Mouse (Mus musculus) liver, embryonic 16.5 days (tissue): Measurements from ENCODE around the gene 4933406M09Rik. TPM values are rescaled to one million over a fixed set of nuclear protein-coding genes. Genes with fewer than 3 reads are reported as not detected.

Experiments
- ATAC-seq: fragments of 200-750 bp; cut with Nextera tagmentation; 2 replicates; pipeline ENCODE4 v1.8.0; 2017; ENCODE audit warnings: low read depth, mild to moderate bottlenecking, moderate number of reproducible peaks, moderate library complexity
- H3K27ac ChIP-seq: fragments of 300-500 bp; sonication (generic); 2 replicates; pipeline ENCODE4 v1.5.1; 2014; ENCODE audit warnings: mild to moderate bottlenecking, low read length
- H3K27me3 ChIP-seq: fragments of 300-500 bp; sonication (generic); 2 replicates; pipeline ENCODE4 v1.6.1; 2014; ENCODE audit warnings: low read depth, low read length, mixed read lengths; ENCODE audit not compliant: control insufficient read depth, insufficient read depth
- H3K36me3 ChIP-seq: fragments of 300-500 bp; sonication (generic); 2 replicates; pipeline ENCODE4 v1.6.1; 2014; ENCODE audit warnings: mild to moderate bottlenecking; ENCODE audit not compliant: control insufficient read depth, insufficient read depth
- H3K4me1 ChIP-seq: fragments of 300-500 bp; sonication (generic); 2 replicates; pipeline ENCODE4 v1.6.1; 2014; ENCODE audit warnings: low read depth, low read length, mixed read lengths; ENCODE audit not compliant: control insufficient read depth
- H3K4me2 ChIP-seq: fragments of 300-500 bp; sonication (generic); 2 replicates; pipeline ENCODE4 v1.6.1; 2014; ENCODE audit warnings: low read depth, low read length, mixed read lengths
- H3K4me3 ChIP-seq: fragments of 300-500 bp; sonication (generic); 2 replicates; pipeline ENCODE4 v1.5.1; 2014; ENCODE audit warnings: low read depth, mild to moderate bottlenecking, low read length
- H3K9ac ChIP-seq: fragments of 300-500 bp; sonication (generic); 2 replicates; pipeline ENCODE4 v1.6.1; 2014; ENCODE audit warnings: low read depth, low read length
- H3K9me3 ChIP-seq: fragments of 300-500 bp; sonication (generic); replicated peaks from 2 replicates; pipeline ENCODE4 v1.6.1; 2016; ENCODE audit warnings: low read length; ENCODE audit not compliant: control insufficient read depth
- whole genome bisulfite sequencing: fragments of 180-500 bp; shearing (Covaris S2); extraction: QIAGEN DNeasy Blood & Tissue Kit; methylation state at CpG from one replicate; pipeline ENCODE4 v1.1.7; 2014; ENCODE audit not compliant: insufficient replicate concordance; 5-methylcytosine and 5-hydroxymethylcytosine counted together
- polyA plus RNA-seq: library from polyadenylated mRNA; unstranded; fragments of >200 nt; fragmentation: Nextera tagmentation; extraction: Ambion mirVana; gene quantifications from 2 replicates; pipeline ENCODE4 v1.2.1, GENCODE M21; 2015

Gene 4933406M09Rik
- polyA plus RNA-seq, 1 experiment from 2014 or later = not detected

GRCm38 (mm10) chr1:134344005-134344950 lies 41.5 kb upstream of the 4933406M09Rik start:
- ATAC-seq = peak; percentile 93
- no peaks in the 10 kb centered on the region for H3K9me3 ChIP-seq
- peak overlapping the region; percentile 61 for H3K4me2 ChIP-seq
- peak overlapping the region; percentile 37 for H3K4me3 ChIP-seq
- peaks cover 11% of the 10 kb centered on the region for H3K36me3 ChIP-seq
- H3K4me1 ChIP-seq = peaks cover 8% of the 10 kb centered on the region
- H3K9ac ChIP-seq = no peak overlapping the region
- 4% methylated on average over 53 of the region's 54 CpGs for WGBS
- H3K27me3 ChIP-seq = peaks cover 4% of the 10 kb centered on the region; the same call in 1 of the 2 replicates
- H3K27ac ChIP-seq = no peak overlapping the region

- Histone ChIP-seq H3K27ac (no peak overlapping the region), H3K4me1 (peaks cover 8% of the 10 kb centered on the region), H3K27me3 (peaks cover 4% of the 10 kb centered on the region; the same call in 1 of the 2 replicates), H3K4me3 (no peak overlapping the region), H3K36me3 (peaks cover 19% of the 10 kb centered on the region), H3K9ac (no peak overlapping the region), H3K4me2 (peak overlapping the region; percentile 61), H3K9me3 (no peaks in the 10 kb centered on the region)
- no peak for ATAC-seq
- WGBS = 75% methylated on average over 4 of the region's 4 CpGs
These were observed 40.7 kb upstream of the 4933406M09Rik start for GRCm38 (mm10) chr1:134345075-134345474.

GRCm38 (mm10) chr1:134347791-134348190 lies 37.9 kb upstream of the 4933406M09Rik start:
- ATAC-seq = no peak
- H3K4me3 ChIP-seq = no peak overlapping the region
- no peaks in the 10 kb centered on the region for H3K9me3 ChIP-seq
- 85% methylated on average over 9 of the region's 9 CpGs for WGBS
- peaks cover 45% of the 10 kb centered on the region for H3K36me3 ChIP-seq
- peaks cover 8% of the 10 kb centered on the region for H3K4me1 ChIP-seq
- H3K27me3 ChIP-seq = peaks cover 4% of the 10 kb centered on the region; the same call in 1 of the 2 replicates
- no peak overlapping the region for H3K27ac ChIP-seq
- H3K4me2 ChIP-seq = no peak overlapping the region
- H3K9ac ChIP-seq = no peak overlapping the region

GRCm38 (mm10) chr1:134353326-134353725 lies 32.4 kb upstream of the 4933406M09Rik start:
- Histone ChIP-seq H3K36me3 (peaks cover 68% of the 10 kb centered on the region), H3K27me3 (no peaks in the 10 kb centered on the region), H3K4me3 (no peak overlapping the region), H3K4me1 (peaks cover 4% of the 10 kb centered on the region), H3K27ac (no peak overlapping the region), H3K4me2 (no peak overlapping the region), H3K9ac (no peak overlapping the region), H3K9me3 (no peaks in the 10 kb centered on the region)
- 73% methylated on average over 2 of the region's 2 CpGs for WGBS
- ATAC-seq = no peak

GRCm38 (mm10) chr1:134357461-134357860 lies 28.3 kb upstream of the 4933406M09Rik start:
- WGBS = 62% methylated on average over 4 of the region's 4 CpGs
- Histone ChIP-seq H3K4me1 (peaks cover 14% of the 10 kb centered on the region), H3K4me3 (no peak overlapping the region), H3K27ac (peak overlapping the region; percentile 45; the same call in 1 of the 2 replicates), H3K9ac (no peak overlapping the region), H3K36me3 (peaks cover 47% of the 10 kb centered on the region), H3K4me2 (no peak overlapping the region), H3K9me3 (no peaks in the 10 kb centered on the region), H3K27me3 (no peaks in the 10 kb centered on the region)
- no peak for ATAC-seq

GRCm38 (mm10) chr1:134360656-134361055 lies 25.1 kb upstream of the 4933406M09Rik start:
- Histone ChIP-seq H3K9ac (peak overlapping the region; percentile 83), H3K27ac (peak overlapping the region; percentile 95), H3K9me3 (no peaks in the 10 kb centered on the region), H3K4me3 (peak overlapping the region; percentile 71), H3K27me3 (no peaks in the 10 kb centered on the region), H3K36me3 (peaks cover 22% of the 10 kb centered on the region), H3K4me1 (peaks cover 15% of the 10 kb centered on the region), H3K4me2 (peak overlapping the region; percentile 83)
- no peak for ATAC-seq
- 50% methylated on average over 7 of the region's 7 CpGs for WGBS

- peak; percentile 82 for ATAC-seq
- 0% methylated on average over 44 of the region's 44 CpGs for WGBS
These were observed 24.4 kb upstream of the 4933406M09Rik start for GRCm38 (mm10) chr1:134361195-134361856.

GRCm38 (mm10) chr1:134361857-134362212 lies 23.9 kb upstream of the 4933406M09Rik start, which contains the start of gene Tmem183a:
Gene Tmem183a, minus strand, starts transcription at chr1:134361979.
- H3K9ac ChIP-seq = peak within 1 kb of the TSS; percentile 83
- peak; percentile 97 for ATAC-seq
- H3K9me3 ChIP-seq = no peaks in the 10 kb centered on the region
- under 1% methylated on average over 38 of the region's 38 CpGs for WGBS
- no peaks in the 10 kb centered on the region for H3K27me3 ChIP-seq
- H3K4me2 ChIP-seq = peak within 1 kb of the TSS; percentile 83
- peaks cover 15% of the 10 kb centered on the region for H3K4me1 ChIP-seq
- peaks cover 14% of the 10 kb centered on the region for H3K36me3 ChIP-seq
- peak within 1 kb of the TSS; percentile 95 for H3K27ac ChIP-seq
- peak within 1 kb of the TSS; percentile 71 for H3K4me3 ChIP-seq

More at GRCm38 (mm10) chr1:134361195-134361856, 24.4 kb upstream of the 4933406M09Rik start:
- no peaks in the 10 kb centered on the region for H3K9me3 ChIP-seq
- H3K4me2 ChIP-seq = peak overlapping the region; percentile 83
- H3K4me1 ChIP-seq = peaks cover 15% of the 10 kb centered on the region
- peaks cover 15% of the 10 kb centered on the region for H3K36me3 ChIP-seq
- H3K4me3 ChIP-seq = peak overlapping the region; percentile 71
- H3K9ac ChIP-seq = peak overlapping the region; percentile 83
- peak overlapping the region; percentile 95 for H3K27ac ChIP-seq
- H3K27me3 ChIP-seq = no peaks in the 10 kb centered on the region
